Mouse (Mus musculus): ENCODE data around the gene Slco2b1.

The Slco2b1 gene

GRCm38 (mm10) chr7:99644701-99645100 lies 66.4 kb downstream of the Slco2b1 start:
- no peak for DNase-seq

GRCm38 (mm10) chr7:99642078-99642477 lies 69.1 kb downstream of the Slco2b1 start:
- no peak for DNase-seq

- no peak for DNase-seq
Observed at GRCm38 (mm10) chr7:99641245-99641644, 69.9 kb downstream of the Slco2b1 start.

- no peak for DNase-seq
Observed at GRCm38 (mm10) chr7:99633966-99634665, 77.0 kb downstream of the Slco2b1 start.

DNA sequence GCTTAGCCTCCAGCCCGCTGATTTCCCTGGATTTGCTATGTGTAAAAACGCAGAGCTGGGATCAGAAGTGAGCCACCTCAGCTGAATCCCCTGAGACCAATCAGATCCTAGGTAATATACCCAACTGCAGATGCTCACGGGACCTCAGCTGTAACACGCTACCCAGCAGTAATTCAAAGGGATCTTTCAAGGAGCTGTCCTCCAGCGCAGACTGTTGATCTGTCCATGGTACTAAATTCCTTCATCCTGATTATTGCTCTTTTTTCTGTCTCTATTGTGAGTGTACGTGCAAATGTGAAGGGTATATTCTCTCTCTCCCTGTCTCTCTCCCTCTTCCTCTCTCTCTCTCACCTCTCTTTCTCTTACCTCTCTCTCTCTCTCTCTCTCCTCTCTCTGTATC lies 78.9 kb downstream of the Slco2b1 start:
- no peak for DNase-seq

DNA sequence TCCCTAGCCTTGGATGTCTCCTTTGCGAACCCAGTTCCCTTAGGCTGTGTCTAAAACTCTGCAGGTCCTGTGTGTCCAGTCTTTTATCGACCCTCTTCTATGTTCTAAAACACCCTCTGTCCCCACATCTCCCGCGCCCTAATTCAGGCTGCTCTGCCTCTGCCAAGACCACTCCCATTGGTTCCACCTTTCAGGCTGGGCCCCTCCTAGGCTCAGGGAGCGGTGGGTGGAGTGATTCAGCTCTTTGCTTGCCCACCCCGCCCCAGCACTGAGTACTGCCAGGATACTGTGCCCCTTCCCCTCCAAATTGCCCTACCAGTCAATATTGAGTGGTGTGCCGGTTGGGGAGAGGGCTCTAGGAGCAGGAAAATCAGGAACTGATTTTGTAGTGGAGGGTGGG lies 83.8 kb downstream of the Slco2b1 start:
- DNase-seq, result no peak

- peak; percentile 84 for DNase-seq
Observed at GRCm38 (mm10) chr7:99626376-99627270, 84.5 kb downstream of the Slco2b1 start, which contains the start of gene Tpbgl. Tpbgl (minus strand) TSS chr7:99627103.

- DNase-seq, result peak; percentile 92
Observed at GRCm38 (mm10) chr7:99625722-99626375, 85.3 kb downstream of the Slco2b1 start.

- peak; percentile 53 for DNase-seq
Observed at GRCm38 (mm10) chr7:99618860-99619259, 92.3 kb downstream of the Slco2b1 start.

GRCm38 (mm10) chr7:99618264-99618663 lies 92.9 kb downstream of the Slco2b1 start:
- no peak for DNase-seq
